Mouse (Mus musculus): Measurements from ENCODE around the gene Lman2.

The Lman2 gene

DNA sequence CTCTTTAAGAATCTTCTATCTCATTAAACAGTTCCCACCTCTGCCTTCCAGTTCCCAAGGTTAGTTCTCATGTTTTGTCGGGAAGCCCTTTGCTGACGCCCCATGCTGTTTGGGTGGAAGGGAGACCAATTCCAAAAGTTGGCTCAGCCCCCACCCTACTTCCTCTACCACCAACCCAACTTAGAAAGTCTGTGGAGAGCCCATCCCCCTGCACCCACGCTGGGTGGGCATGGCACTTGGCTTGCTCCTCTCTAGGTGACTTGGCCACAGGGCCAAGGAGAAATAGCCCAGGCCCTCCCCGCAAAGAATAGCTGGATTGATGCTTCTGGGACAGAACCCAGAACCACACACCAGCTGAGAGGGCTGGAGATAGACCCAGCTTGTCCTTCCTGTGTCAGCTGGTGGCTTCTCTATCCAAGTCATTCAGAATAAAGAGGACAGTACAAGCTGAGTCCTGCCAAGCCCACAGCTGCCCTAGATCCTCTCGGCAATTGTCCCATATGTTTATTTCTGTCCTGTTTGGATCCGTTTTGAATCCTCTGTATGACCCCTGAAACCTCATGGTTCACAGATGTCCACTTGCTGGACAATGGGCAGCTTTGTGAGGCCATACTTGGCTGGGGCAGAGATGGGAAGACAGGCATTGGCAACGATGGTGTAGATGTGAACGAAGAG, 8.6 kb upstream of the Lman2 start:
- no peak for DNase-seq (ENCODE audit: low spot score)

DNA sequence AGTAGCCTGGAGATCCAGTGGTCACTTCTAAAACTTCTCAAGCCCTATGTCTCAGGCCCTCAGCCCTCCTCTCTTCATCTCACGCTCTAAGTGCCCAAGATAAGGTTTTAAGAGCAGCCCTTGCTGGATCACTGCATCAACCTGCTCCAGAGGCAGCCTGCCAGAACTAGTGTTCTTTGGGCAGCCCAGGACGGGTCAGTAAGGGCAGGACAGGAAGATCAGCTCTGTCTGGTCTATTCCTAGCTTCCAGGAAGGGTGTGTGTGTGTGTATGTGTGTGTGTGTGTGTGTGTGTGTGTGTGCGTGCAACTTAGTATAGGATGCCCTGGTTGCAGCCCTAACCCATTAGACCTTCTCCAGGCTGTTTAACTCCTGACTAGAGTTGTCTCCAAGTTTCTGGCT, 7.7 kb upstream of the Lman2 start:
- DNase-seq (ENCODE audit: low spot score) = no peak

DNA sequence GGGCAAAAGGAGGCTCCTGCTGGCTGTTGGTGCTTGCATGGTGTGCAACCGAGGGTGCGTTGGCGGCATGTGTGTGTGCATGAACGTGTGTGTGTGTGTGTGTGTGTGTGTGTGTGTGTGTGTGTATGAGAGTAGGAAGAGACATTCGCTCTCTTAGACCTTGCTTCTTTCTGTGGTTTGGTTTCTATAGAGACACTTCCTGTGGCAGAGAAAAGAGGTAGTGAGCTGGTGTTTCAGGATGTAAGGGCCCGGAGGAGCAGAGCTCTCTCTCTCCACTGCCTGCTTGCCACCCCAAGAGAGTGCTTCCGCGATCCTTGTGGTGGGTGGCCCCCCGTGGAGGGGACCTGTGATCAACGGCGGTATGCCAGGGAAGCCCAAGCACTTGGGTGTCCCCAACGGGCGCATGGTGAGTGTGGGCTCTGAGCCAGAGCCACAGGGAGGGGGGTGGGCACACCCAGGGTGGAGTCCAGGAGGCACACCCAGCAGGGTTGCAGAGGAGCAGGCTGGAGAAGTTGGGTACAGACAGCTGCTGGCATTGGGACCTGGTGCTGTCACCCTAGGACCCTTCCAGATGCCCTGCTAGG, 7.0 kb upstream of the Lman2 start, which contains the start of gene Rgs14:
Gene Rgs14, plus strand, starts transcription at position 202 of the 584 bp plus-strand sequence.
- DNase-seq (ENCODE audit: low spot score) = peak; percentile 34

DNA sequence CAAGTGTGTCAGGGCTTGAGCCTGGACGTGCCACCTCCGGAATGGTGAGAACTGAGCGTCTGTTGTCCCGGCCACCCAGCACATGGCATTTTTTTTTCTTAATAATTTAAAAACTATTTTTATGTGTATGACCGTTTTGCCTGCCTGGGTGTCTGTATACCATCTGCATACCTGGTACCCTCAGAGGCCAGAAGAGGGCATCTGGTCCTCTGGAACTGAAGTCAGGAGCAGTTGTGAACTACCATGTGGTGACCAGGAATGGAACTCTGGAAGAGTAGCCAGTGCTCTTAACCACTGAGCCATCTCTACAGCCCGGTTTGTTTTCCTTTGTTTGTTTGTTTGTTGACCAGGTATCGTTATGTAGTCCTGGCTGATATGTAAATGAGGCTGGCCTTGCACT, 5.8 kb upstream of the Lman2 start:
- DNase-seq (ENCODE audit: low spot score) = no peak

DNA sequence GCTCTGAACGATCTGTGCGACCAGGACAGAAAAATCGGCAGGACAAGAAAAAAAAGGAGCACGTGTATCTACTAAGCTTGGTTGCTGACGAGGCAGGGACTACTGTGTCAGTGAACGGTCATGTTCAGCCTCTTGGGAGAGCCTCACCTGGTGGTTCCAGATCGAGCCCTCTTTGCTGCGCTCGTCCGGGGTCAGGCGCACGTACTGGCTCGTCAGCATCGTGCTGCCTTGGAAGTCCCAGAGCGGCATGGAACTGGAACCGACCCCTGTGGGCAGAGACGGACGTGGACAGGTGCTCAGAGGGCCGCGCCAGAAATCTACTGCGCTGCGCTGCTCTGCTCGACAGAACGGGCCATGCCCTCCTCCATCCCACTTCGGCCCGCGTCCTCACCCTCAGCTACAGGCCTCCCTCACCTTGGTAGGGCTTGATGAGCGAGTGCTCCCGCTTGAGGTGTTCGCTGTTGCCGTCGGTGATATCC, 570 bp downstream of the Lman2 start:
- no peak for DNase-seq (ENCODE audit: low spot score)

DNA sequence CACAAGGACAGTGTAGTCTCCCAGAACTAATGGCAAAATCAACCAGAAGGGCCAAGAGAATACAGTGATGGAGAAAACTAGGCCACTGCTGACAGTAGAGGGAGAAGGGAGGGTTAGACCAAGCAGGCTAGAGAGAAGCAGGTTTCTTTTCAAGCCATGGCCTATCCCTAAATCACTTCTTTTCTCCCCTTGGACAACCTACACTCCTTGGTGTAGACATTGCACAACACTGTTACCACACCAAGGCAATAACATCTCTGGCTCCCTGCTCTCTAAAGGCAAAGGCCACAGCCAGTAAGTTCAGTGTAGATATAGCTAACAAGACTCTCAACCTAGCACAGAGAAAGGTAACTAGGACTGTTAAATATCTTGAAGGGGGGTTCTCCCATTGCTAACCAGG, 1.4 kb downstream of the Lman2 start:
- DNase-seq (ENCODE audit: low spot score) = no peak

DNA sequence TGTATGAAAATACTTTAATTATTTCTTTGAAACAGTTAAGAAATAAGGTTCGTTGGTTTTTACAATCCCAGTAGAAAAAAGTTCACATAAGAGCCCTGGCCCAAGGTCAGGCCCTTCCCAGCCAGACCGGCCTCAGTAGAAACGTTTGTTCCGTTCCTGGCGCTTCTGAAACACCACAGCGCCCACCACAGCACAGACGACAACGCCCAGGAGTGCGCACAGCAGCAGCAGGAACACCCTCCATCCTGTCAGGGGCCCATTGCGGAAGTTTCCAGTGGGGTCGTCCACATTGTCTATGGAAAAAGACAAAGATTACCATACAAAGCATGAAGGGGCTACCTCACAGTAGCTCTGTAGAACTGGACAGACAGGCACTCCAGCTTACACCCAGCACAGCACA, 15.8 kb downstream of the Lman2 start:
- DNase-seq (ENCODE audit: low spot score) = no peak

DNA sequence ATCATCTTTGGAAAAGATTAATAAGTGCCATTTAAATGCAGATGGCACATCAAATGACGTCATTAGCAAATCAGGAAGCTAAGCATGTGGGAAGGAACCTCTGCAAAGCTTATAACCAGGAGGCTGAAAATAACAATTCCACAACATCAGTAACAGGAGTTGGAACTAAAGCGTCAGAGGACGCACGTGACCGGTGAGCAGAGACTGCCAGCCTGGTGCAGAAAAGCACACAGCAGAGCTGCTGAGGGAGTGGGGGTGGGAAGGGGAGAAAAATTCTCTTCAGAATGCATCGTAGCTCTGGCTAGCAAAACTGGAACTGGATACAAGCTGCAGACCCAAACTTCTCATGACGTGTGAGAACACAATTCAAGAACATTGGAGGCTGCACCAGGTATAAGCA, 18.3 kb downstream of the Lman2 start:
- no peak for DNase-seq (ENCODE audit: low spot score)

DNA sequence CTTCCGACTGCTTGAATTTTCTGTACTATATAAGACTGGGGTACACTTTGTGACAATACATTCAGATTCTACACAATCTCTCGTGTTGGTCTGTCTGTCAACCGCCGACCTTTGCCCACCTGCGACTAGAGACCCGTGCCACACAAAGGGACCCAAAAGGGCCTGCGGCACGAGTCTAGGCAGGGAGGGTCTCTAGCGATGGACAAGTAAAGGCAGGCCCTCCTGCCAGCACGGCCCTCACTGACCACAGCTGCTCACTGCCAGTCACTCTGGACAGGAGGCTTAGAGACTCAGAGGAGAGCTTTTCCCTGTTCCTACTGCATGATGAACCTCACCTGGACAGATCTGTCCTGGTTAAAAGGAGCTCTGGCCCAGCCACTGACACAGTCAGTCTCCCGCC, 20.1 kb downstream of the Lman2 start:
- DNase-seq (ENCODE audit: low spot score) = no peak

DNA sequence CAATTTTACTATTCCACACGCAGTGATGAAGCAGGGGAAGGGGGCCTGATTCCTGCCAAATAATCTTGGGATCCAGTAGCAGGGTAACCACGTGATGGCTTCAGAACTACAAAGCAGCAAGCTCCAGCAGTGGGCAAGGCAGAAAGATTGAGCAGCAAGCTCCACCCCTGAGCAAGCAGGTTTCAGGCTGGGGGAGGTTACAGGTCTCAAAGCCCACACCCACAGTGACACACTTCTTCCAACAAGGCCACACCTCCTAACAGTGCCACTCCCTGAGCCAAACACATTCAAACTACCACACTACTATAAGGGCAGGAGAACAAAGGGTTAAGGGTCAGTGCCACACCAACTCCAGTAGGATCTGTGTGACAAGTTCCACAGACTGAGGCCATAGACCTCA, 23.3 kb downstream of the Lman2 start:
- DNase-seq (ENCODE audit: low spot score) = no peak

DNA sequence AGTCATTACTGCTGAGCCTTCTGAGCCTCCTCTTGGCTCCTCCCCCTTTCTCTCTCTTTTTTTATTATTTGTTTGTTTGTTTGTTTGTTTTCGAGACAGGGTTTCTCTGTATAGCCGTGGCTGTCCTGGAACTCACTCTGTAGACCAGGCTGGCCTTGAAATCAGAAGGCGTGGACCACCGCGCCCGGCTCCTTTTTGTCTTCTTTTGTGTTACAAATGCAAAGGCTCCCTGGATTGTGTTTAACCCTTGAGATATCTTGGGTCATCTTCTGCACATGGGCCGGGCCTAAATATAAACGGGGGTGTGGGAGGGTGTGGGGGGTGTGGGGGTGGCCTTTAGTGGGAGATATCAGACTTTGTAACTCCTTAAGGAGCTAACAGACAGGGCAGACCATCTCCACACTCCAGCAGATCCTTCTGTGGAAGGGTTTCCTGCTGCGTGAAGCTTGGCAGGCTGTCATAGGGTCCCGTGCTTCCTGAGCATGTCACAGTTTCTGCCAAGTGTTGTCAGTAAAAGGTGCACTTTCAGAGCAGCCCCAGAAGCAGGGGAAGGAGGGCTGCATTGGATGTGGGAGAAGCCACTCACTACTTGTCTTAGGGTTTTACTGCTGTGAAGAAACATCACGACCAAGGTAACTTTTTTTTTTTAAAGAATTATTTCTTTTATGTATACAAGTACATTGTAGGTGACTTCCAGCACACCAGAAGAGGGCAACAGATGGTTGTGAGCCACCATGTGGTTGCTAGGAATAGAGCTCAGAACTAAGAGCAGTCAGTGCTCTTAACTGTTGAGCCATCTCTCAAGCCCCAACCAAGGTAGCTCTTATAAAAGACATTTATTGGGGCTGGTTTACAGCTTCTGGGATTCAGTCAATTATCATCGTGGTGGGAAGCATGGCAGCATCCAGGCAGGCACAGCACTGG, 24.2 kb downstream of the Lman2 start:
- DNase-seq (ENCODE audit: low spot score) = no peak

DNA sequence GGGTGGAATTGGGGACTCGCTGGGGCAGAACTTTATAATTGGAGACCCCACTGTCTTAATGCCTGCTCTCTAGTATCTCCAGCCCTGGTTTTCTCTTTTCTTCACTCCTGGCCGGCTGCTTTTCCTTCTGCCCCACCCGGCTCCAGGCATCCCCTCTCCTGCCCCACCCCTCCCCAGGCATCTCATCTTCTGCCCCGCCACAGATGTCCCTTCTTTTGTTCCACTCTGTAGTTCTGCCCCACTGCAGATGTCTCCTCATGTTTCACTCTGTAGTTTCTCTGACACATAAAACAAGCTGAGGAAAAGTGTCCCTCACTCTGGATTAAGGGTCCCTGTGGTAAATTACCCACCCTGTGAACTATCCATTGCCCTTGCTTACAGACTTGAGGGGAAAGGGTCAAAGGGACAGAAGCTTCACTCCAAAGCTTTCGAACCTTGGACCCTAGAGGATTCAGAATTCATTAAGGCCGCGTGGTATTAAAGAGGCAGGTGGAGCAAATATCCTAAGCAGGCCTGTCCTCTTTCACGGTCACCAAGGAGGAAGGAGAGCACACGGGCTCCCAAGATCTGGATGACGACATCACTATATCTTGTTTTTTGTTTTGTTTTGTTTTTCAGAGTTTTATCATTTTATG, 25.1 kb downstream of the Lman2 start:
- DNase-seq (ENCODE audit: low spot score) = no peak

DNA sequence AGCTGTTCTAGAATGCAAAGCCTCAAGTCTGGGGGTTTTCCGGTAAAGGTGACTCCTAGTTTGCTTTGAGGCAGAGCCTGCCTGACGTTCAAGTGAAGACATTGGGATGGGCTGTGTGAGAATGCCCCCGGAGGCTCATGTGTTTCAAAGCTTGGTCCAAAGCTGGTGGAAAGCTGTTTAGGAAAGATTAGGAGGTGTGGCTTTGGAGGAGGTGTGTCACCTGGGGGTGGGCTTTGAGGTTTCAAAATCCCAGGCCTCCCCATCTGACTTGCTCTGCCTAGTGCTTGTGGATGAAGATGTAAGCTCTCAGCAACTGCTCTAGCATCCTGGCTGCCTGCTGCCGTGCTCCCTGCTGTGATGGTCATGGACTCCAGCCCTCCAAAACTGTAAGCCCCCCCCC, 26.9 kb downstream of the Lman2 start:
- DNase-seq (ENCODE audit: low spot score) = no peak

DNA sequence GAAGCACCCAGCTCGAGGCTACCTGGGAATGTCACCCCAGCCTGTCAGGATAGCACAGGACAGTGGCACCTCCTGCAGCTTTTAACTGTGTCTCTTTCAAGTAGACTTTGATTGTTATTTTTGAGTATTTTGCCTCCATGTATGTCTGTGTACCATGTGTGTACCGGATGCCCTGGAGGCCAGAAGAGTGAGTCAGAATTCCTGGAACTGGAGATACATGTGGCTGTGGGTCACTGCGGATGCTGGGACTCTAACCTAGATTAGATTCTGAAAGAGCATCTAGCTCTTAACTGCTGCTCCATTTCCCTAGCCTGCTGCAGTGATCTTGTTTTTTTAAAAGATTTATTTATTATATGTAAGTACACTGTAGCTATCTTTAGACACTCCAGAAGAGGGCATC, 30.3 kb downstream of the Lman2 start:
- peak; percentile 23 for DNase-seq (ENCODE audit: low spot score)

DNA sequence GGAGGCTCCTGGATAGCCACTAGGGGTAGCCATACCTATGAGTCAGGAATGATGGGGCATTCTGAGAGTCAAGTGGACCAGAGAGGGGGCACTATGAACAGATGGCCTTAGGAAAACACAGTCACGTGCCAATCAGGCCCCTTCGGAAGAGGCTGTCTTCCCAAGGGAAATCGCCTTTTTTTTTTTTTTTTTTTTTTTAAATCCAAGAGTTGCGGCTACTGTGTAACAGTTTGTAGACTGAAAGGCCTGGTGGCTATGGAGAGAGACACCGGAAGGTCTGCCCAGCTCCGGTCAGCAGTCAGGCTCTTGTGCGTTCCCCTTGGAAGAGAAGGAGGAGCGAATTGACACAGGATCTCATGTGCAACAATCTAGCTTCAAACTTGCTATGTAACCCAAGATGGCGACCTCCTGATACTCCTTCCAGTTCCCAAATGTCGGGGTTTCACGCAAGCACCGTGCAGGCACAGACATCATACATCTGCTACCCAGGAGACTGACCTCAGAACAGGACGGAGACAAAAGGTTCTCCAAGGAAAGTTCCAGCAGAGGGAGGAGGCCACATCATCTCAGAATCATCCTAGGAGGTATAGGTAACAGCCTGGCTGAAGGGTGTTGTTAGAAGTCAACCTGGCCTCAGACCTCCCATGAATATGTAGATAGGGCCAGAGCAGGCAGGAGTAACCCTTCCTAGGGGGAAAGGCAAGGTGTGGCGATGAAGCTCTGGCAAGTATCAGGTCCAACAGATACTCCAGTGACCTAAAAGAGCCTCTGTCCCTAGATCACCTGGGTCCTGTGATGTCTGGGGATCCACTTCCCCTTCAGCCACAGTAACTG, 31.8 kb downstream of the Lman2 start:
- peak; percentile 97 for DNase-seq (ENCODE audit: low spot score)

DNA sequence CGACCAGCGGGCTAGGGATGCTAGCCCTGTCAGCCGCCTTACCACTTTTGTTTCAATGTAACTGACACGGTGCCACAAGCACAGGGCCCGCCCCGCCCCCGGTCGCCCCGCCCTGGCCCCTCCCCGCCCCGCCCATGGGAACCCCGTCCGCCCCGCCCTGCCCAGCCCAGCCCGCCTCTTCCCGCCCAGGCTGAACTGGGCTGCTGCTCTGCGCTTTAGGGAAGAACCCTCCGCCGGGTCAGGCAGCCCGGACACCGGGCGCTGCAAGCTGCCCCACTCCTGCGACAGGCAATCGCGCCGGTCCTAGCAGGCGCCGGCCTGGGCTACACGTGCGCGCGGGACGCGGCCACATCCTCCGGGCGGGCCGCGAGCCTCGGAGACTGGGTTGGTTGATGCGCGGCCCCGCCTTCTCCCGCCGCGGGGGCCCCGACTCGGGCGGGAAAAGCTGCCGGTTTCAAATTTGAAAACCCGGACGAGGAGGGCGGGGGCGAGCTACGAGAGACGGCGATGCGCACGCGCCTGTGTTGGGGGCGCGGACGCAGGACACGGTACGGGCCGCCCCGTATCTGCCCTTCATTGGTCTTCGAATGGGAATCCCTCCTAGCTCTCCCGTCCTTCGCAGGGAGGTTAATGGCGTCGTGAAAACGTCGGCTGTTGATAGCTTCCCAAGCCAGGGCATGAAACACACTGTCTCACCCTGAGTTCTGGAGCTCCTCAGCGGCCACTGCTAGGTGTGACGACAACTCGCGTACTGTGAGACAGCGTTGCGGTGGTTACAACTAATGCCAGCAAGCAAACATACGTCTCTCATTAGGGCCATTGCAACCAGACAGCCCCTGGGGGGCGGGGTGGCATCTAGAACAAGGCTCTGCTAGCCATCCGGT, 32.7 kb downstream of the Lman2 start, which contains the start of gene Mxd3:
Gene Mxd3, minus strand, starts transcription at position 141 of the 884 bp plus-strand sequence.
- peak; percentile 89 for DNase-seq (ENCODE audit: low spot score)

DNA sequence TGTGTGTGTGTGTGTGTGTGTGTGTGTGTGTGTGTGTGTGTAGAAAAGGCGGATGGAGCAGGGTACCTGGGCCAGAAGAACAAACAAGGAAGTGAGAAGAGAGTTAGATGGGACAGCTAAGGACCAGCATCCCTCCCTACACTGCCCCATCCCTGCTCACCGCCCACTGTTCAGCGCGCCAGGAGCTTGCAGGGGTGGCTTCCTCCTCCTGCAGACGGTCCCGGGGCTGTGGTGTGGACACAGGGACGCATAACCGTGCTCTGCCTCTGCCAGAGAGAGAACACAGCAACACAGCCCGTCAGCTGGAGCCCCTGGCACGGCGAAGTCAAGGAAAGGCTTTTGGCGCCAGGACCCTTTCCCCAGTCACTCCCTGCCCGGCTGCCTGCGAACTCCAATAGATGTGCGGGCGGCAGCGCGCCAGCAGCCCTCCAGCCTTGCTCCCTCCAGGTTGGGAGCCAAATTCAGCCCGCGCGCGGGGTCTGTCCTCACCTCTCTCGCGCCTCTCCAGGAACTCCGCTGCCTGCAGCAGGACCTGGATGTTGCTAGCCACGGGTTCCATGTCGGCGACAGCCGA, 33.4 kb downstream of the Lman2 start:
- DNase-seq (ENCODE audit: low spot score) = no peak

DNA sequence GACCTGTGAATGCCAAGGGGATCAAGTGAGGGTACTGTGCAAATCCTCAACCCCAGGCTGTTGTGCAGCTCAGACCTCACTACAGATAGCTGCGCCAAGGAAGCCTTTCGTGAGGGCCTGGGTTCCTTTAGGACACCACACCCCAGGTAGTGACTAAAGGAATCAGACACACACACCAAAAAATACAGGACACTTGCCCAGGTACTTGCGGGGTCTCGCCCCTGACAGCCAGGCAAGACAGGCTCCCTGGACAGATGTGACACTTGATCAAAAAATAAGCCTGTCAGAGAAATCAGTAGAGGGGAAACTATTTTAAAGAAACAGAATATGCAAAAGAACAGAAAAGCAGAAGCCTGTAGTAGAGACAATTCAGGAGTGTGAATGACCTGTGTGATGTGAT, 33.9 kb downstream of the Lman2 start:
- DNase-seq (ENCODE audit: low spot score) = no peak

DNA sequence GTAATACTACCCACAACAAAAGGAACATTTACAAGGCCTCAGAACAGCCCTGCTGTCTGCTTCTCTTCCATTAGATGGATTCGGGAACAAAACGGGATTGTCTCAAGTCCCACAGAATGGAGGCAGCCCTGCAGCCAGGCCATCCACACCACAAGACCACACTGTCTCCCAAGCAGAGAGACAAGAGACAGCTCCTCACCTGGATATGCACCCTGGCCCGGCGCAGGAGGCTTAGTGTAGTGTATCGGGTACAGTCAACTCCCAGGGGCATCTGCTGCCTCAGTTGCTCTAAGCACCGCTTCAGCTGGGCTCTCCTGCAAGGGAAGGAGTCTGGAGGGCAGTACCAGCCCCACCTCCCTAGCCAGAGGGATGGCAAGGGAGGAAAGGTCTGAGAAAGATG, 34.4 kb downstream of the Lman2 start:
- DNase-seq (ENCODE audit: low spot score) = no peak

DNA sequence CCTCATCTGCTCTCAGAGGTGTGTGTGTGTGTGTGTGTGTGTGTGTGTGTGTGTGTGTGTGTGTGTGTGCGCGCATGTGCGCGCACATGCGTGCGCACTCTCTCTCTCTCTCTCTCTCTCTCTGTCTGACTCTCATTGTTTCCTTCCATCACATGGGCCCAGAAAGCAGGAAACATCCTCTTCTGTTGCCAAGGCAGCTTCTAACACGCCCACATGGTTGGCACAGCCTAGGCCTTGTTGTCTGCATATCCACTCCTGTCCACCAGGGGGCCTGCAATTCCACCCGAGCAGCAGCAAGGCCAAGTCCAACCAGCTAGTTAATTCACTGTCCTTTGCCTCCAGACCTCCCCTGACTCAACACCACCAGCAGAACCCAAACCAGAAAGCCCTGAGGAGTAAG, 35.0 kb downstream of the Lman2 start:
- DNase-seq (ENCODE audit: low spot score) = peak; percentile 94

Measured in MN1 (cell line).